Mouse (Mus musculus): ENCODE measurements around the gene Vmn1r234.
"Not testable (repeated sequence)": the region's sequence is repeated elsewhere in the genome, so short reads cannot be mapped to it uniquely, and the experiment has no call there.

Gene Vmn1r234

DNA sequence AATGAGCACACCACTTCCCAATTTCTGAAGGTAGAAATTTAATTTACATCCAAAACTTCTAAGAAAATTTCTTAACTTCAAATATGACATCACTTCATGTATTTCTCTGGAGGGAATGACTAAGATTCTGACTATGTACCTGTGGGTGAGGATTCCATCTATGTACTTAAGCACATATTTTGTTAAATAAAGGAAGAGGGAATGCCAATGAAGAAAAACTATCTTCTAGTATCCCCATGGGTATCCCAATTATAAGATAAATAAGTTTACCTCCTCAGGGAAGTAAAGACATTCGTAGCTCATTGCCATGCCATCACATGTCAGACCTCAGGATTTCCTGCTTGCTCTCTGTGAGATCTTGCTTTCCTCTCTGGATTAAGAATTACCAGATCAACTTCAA lies at the start of gene Vmn1r234:
Vmn1r234 (plus strand) TSS at position 301 of the 400 bp plus-strand sequence.
- no peak for DNase-seq (ENCODE audit: low spot score)

GRCm38 (mm10) chr17:21211081-21211480 lies 14.8 kb upstream of the Vmn1r234 start:
- DNase-seq (ENCODE audit: low spot score) = not testable (repeated sequence)

DNA sequence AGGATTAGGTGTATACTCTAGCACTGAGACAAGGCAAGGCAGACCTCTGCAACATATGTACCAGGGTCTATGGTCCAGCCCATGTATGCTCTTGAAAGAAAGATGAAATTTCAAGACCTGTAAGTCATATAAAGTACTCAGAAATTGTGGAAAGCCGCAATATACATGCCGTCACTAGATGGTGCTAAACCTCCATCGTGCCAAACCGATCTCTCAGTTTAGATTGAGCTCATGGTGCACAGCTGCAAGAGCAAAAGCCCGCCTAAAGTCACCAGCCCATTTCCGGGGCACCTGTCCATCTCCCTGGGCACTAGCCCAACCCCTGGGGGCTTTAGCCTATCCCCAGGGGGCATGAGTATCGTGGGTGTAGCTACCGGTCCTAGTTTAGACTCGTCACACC lies 5.8 kb downstream of the Vmn1r234 start:
- peak; percentile 64 for DNase-seq (ENCODE audit: low spot score)

DNA sequence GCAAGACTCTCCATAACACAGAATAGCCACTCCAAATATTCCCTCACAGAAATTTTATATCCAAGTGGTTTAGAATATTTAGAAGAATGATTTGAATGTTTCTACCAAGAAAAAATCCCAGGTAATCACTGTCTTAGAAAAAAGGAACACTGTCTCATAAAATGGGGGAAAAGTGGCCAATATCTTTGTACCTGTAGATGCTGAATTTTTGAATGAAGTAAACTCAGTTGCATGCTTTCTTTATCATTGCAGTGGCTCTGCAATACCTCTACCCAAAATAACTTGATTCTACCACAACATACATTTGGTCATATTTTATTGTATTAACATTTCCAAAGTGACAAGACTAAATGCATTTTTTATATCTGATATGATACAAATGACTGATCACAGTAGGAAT lies 30.2 kb downstream of the Vmn1r234 start, which contains the start of gene Vmn1r235:
Vmn1r235 (plus strand) TSS at position 301 of the 400 bp plus-strand sequence.
- no peak for DNase-seq (ENCODE audit: low spot score)

GRCm38 (mm10) chr17:21272103-21272502 lies 46.2 kb downstream of the Vmn1r234 start:
- DNase-seq (ENCODE audit: low spot score) = peak; percentile 17

DNA sequence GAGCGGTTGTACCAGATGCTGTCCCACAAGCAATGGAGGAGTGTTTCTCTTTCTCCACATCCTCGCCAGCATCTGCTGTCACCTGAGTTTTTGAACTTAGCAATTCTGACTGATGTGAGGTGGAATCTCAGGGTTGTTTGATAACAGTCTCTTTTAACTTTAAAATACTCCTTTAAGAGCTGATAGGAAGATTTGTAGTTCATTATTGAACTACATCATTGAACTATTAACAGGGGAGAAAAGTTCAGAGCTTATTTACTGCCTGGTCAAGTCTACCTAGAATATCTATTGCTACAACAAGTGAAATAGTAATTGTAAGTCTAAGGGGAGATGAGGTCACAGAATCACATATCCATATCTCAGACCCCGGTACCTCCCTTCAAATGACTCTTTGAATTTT lies 56.8 kb downstream of the Vmn1r234 start, which contains the start of gene Vmn1r236:
Vmn1r236 (plus strand) TSS at position 301 of the 400 bp plus-strand sequence.
- no peak for DNase-seq (ENCODE audit: low spot score)

- DNase-seq (ENCODE audit: low spot score) = no peak
Measured at GRCm38 (mm10) chr17:21284395-21284794, 58.5 kb downstream of the Vmn1r234 start.

Data from embryo, embryonic 10 days (tissue).